Mouse (Mus musculus) limb, embryonic 11.5 days (tissue): Measurements from ENCODE around the gene Alkbh6. TPM values are rescaled to one million over a fixed set of nuclear protein-coding genes. Genes with fewer than 3 reads are reported as not detected.

Experiments
- ATAC-seq: fragments of 200-750 bp; cut with Nextera tagmentation; 2 replicates; pipeline ENCODE4 v1.8.0; 2017; ENCODE audit warnings: low read depth; ENCODE audit not compliant: insufficient number of reproducible peaks, low FRiP score, low TSS enrichment
- DNase-seq: peaks from one replicate; pipeline ENCODE4 v3.0.0-alpha.2; 2015; ENCODE audit warnings: low spot score
- H3K27ac ChIP-seq: fragments of 300-500 bp; sonication (generic); replicated peaks from 2 replicates; pipeline ENCODE4 v1.5.1; 2014; ENCODE audit warnings: low read depth, mild to moderate bottlenecking, low read length
- H3K27me3 ChIP-seq: fragments of 300-500 bp; sonication (generic); 2 replicates; pipeline ENCODE4 v1.6.1; 2014; ENCODE audit warnings: mild to moderate bottlenecking, low read length, mixed read lengths; ENCODE audit not compliant: control insufficient read depth, insufficient read depth
- H3K36me3 ChIP-seq: fragments of 300-500 bp; sonication (generic); 2 replicates; pipeline ENCODE4 v1.6.1; 2014; ENCODE audit warnings: mild to moderate bottlenecking, low read length, moderate library complexity, mixed read lengths; ENCODE audit not compliant: control insufficient read depth, insufficient read depth
- H3K4me1 ChIP-seq: fragments of 300-500 bp; sonication (generic); 2 replicates; pipeline ENCODE4 v1.6.1; 2014; ENCODE audit warnings: low read length, mixed read lengths; ENCODE audit not compliant: control insufficient read depth, insufficient read depth
- H3K4me2 ChIP-seq: fragments of 300-500 bp; sonication (generic); 2 replicates; pipeline ENCODE4 v1.6.1; 2014; ENCODE audit warnings: low read depth, mild to moderate bottlenecking, moderate library complexity; ENCODE audit not compliant: severe bottlenecking
- H3K4me3 ChIP-seq: fragments of 300-500 bp; sonication (generic); 2 replicates; pipeline ENCODE4 v1.5.1; 2014; ENCODE audit warnings: low read depth, low read length
- H3K9ac ChIP-seq: fragments of 300-500 bp; sonication (generic); 2 replicates; pipeline ENCODE4 v1.6.1; 2014; ENCODE audit warnings: mild to moderate bottlenecking, low read length
- H3K9me3 ChIP-seq: fragments of 300-500 bp; sonication (generic); 2 replicates; pipeline ENCODE4 v1.6.1; 2016; ENCODE audit warnings: low read length; ENCODE audit not compliant: control insufficient read depth
- WGBS: fragments of 180-500 bp; shearing (Covaris S2); extraction: QIAGEN DNeasy Blood & Tissue Kit; methylation state at CpG from one replicate; pipeline ENCODE4 v1.1.7; 2014; 5-methylcytosine and 5-hydroxymethylcytosine counted together
- polyA plus RNA-seq: library from polyadenylated mRNA; unstranded; fragments of >200 nt; fragmentation: Nextera tagmentation; extraction: Ambion mirVana; gene quantifications from 2 replicates; pipeline ENCODE4 v1.2.1, GENCODE M21; 2014

Gene Alkbh6
- polyA plus RNA-seq, 1 experiment from 2014 or later = 97.6 TPM

DNA sequence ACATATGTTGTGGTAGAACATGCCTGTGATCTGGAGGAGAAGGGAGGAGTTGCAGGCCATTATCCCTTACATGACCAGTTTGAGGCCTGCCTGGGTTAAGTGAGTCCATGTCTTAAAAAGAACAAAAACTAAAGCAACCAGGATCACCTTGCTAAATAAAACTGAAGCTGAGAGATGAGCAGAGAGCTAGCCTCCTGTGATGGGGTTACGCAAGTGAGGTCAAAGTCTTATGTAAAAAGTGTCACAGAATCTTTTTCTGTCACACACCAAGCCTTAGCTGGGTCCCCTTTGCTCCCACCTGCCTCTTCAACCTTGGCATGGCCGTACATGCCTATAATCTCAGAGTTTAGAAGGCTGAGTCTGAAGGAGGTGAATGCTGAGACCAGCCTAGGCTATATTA lies 12.4 kb downstream of the Alkbh6 start:
- WGBS = 84% methylated on average over 2 of the region's 2 CpGs
- Histone ChIP-seq H3K9ac (no peak overlapping the region), H3K4me3 (peak overlapping the region; percentile 80; the same call in 1 of the 2 replicates)

DNA sequence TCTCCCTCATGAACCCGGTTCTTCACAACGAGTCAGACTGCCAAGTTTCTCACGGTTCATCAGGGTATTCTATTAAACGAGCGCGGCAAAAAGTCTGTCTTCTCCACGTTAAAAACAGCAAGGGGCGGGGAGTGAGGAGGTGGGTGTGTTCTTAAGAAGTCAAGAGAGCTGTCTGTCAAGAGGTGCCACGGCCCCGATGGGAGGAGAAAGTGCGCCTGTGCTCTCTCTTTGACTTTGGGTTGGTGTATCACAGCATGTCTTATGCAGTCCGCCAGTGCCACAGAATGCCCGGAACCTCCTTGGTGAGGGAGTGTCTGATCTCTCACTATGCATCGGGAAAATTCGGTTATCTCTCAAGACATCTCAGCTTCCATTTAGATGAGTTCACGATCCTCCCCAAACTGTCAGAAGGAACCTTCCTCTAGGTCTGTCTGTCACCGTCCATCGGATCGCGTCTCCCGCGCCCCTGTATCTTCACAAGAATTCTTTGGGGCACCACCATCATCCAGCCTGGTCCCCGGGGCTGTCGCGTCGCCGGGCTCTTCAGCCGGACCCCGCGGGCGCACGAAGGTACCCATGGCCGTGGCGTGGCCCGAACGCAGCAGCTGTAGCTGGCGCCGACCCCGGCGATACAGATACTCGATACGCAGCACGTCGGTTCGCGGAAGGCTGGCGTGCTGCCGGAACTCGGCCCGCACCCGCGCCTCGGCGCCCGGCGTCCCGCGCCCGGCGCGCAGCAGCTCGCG lies 13.2 kb downstream of the Alkbh6 start, which contains the start of gene E130208F15Rik:
TSS of gene E130208F15Rik (plus strand) at position 202 of the 746 bp plus-strand sequence.
- H3K4me3 ChIP-seq = peak within 1 kb of the TSS; percentile 80
- ATAC-seq (peak; percentile 65), DNase-seq (peak; percentile 56)
- under 1% methylated on average over 62 of the region's 63 CpGs for WGBS
- H3K27ac ChIP-seq = 0 out of 2 replicates have a peak within 1 kb of the TSS, but pooled peaks have one; percentile 52
- H3K4me1 ChIP-seq = peaks cover 3% of the 10 kb centered on the region; the same call in 1 of the 2 replicates
- H3K4me2 ChIP-seq = peak within 1 kb of the TSS; percentile 72
- no peaks in the 10 kb centered on the region for H3K27me3 ChIP-seq
- H3K9me3 ChIP-seq = no peaks in the 10 kb centered on the region
- peak within 1 kb of the TSS; percentile 78 for H3K9ac ChIP-seq
- no peaks in the 10 kb centered on the region for H3K36me3 ChIP-seq

More for the DNA sequence above, 12.4 kb downstream of the Alkbh6 start:
- Histone ChIP-seq H3K9me3 (no peaks in the 10 kb centered on the region), H3K36me3 (no peaks in the 10 kb centered on the region), H3K4me2 (peak overlapping the region; percentile 72; the same call in 1 of the 2 replicates), H3K27ac (no peak overlapping the region), H3K4me1 (peaks cover 3% of the 10 kb centered on the region; the same call in 1 of the 2 replicates), H3K27me3 (no peaks in the 10 kb centered on the region)
- DNase-seq (no peak), ATAC-seq (no peak)

DNA sequence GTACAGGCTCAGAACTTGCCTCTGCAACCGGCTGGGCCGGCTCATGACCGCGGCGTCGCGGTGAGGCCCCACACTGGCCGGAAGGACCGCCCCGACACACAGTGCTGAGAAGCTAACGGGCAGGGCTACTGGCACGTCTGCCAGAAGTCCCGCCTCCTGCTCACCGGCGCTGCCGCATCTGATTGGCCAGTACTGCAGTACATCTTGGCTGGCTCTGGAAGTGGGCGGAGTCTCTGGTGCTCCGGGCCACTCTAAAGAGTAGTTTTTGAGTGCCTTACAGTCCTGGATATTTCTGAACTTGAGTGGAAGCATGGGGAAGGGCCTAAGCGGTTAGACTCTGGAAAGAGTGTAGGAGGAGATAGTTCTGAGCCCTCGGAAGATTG lies 13.8 kb downstream of the Alkbh6 start:
- under 1% methylated on average over 20 of the region's 20 CpGs for WGBS

DNA sequence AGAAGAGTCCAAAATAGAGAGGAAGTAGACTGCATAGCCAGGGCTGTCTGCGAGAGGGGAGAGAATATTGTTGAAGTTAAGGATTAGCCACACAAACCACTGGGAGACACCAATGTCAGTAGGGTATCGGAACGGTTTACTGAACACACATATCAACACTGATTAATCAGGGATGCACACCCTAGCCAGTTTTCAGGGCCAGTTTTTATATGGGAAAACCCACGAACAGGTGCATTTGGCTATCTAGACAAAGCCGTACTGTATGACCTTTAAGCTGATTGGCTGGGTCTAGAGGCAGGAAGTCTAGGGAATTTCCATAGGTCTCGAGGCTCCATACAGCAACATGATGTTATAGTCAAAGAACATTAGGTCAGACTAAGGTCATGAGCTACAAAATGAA lies 14.3 kb downstream of the Alkbh6 start:
- no peak for ATAC-seq
- Histone ChIP-seq H3K4me1 (peaks cover 3% of the 10 kb centered on the region; the same call in 1 of the 2 replicates), H3K36me3 (no peaks in the 10 kb centered on the region), H3K27ac (no peak overlapping the region), H3K9ac (peak overlapping the region; percentile 78), H3K4me3 (peak overlapping the region; percentile 80), H3K4me2 (peak overlapping the region; percentile 72), H3K9me3 (no peaks in the 10 kb centered on the region), H3K27me3 (no peaks in the 10 kb centered on the region)
- WGBS = 48% methylated on average over 6 of the region's 6 CpGs
- DNase-seq = no peak

More for the DNA sequence above, 13.8 kb downstream of the Alkbh6 start:
- H3K9ac ChIP-seq = peak overlapping the region; percentile 78
- ATAC-seq (peak; percentile 97), DNase-seq (peak; percentile 97)
- H3K4me1 ChIP-seq = peaks cover 3% of the 10 kb centered on the region; the same call in 1 of the 2 replicates
- peak overlapping the region; percentile 80 for H3K4me3 ChIP-seq
- H3K27ac ChIP-seq = 0 out of 2 replicates have a peak overlapping the region, but pooled peaks have one; percentile 52
- H3K36me3 ChIP-seq = no peaks in the 10 kb centered on the region
- peak overlapping the region; percentile 72 for H3K4me2 ChIP-seq
- no peaks in the 10 kb centered on the region for H3K9me3 ChIP-seq
- no peaks in the 10 kb centered on the region for H3K27me3 ChIP-seq

DNA sequence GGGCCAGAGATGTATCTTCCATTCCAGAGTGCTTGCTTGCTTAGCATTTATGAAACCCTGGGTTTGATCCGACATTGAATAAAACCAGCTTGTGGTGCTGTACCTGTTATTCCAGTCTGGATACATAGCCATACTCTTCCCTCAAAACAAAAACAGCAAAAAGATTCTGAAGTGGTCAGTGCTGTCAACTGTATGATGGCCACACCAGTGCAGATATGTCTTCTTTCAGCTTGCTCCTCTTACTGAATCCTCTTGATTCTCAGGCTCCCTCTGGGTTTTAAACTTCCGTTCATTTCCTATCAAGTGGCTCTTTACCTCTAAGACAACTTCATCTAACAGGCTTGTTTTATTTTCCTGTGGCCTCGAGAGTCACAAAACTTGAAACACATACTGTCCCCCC lies 15.3 kb downstream of the Alkbh6 start, which contains the start of gene Sdhaf1:
TSS of gene Sdhaf1 (minus strand) at position 101 of the 400 bp plus-strand sequence.
- Histone ChIP-seq H3K36me3 (no peaks in the 10 kb centered on the region), H3K9ac (peak within 1 kb of the TSS; percentile 78), H3K4me2 (peak within 1 kb of the TSS; percentile 72), H3K4me1 (peaks cover 3% of the 10 kb centered on the region; the same call in 1 of the 2 replicates), H3K9me3 (no peaks in the 10 kb centered on the region), H3K27me3 (no peaks in the 10 kb centered on the region), H3K27ac (no peak within 1 kb of the TSS), H3K4me3 (peak within 1 kb of the TSS; percentile 80)
- WGBS = 81% methylated on average over 3 of the region's 3 CpGs
- no peak for ATAC-seq
- no peak for DNase-seq

DNA sequence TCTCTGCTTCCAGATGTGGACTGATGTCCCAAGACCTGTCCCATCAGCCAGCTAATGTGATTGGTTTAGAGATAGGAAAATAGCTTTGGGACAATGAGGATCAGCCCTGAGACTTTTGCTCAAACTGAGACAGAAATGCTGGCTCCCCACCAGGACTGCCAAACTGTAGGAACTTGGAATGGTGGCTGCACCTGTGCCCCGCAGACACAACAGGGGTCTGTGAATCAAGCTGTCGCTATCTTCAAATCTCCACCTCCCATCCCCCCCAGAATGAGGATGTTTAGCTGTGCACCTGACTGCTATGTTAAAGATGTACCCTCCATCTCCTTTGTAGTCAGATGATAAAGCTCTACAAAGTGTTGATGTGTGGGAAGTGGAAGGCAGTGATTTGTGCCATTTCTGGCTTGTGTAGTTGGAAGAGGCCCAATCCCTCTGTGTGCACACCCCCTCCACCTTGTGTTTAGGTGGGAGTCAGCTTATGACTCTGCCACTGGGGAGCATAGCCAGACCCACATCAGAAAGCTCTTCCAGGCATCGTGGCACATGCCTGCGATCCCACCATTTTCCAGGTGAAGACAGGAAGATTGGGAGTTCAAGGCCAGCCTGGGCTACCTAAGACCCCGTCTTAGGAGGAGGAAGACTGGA lies 15.9 kb downstream of the Alkbh6 start:
- Histone ChIP-seq H3K9me3 (no peaks in the 10 kb centered on the region), H3K4me2 (no peak overlapping the region), H3K4me3 (no peak overlapping the region), H3K27me3 (no peaks in the 10 kb centered on the region), H3K4me1 (peaks cover 3% of the 10 kb centered on the region; the same call in 1 of the 2 replicates), H3K9ac (no peak overlapping the region), H3K27ac (no peak overlapping the region), H3K36me3 (no peaks in the 10 kb centered on the region)
- no peak for DNase-seq
- WGBS = 90% methylated on average over 5 of the region's 5 CpGs
- no peak for ATAC-seq

DNA sequence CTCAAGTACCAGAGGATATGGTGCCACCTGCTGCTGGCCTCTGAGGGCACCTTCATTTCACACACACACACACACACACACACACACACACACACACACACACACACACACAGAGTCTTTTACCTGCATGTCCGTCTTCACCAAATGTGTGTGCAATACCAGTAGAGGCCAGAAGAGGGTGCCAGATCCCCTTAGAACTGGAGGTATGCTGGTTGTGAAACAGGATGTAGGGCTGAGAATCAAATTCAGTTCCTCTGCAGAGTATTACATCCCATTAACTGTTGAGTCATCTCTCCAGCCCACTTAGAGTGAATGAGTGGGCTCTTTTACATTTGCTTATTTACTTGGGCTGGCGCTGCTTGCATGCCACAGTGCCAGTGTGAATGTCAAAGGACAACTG lies 16.8 kb downstream of the Alkbh6 start:
- Histone ChIP-seq H3K9me3 (no peaks in the 10 kb centered on the region), H3K36me3 (no peaks in the 10 kb centered on the region), H3K27ac (no peak overlapping the region; the same call in 1 of the 2 replicates), H3K9ac (no peak overlapping the region), H3K4me2 (no peak overlapping the region), H3K27me3 (no peaks in the 10 kb centered on the region), H3K4me3 (no peak overlapping the region), H3K4me1 (peaks cover 3% of the 10 kb centered on the region; the same call in 1 of the 2 replicates)
- WGBS = 48% methylated on average over 2 of the region's 2 CpGs
- ATAC-seq = no peak
- peak; percentile 74 for DNase-seq

DNA sequence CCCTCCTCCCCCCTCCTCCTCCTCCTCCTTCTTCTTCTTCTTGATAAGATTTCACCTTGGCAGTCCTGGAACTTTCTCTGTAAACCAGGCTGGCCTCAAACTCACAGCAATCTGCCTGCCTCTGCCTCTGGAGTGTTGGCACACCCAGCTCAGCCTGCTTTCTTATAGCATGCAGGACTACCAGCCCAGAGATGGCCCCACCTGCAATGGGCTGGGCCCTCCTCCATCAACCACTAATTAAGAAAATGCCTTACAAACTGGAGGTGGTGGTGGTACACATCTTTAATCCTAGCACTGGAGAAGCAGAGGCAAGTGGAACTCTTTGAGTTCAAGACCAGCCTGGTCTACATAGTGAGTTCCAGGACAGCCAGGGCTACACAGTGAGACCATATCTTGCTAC lies 17.9 kb downstream of the Alkbh6 start:
- Histone ChIP-seq H3K36me3 (no peaks in the 10 kb centered on the region), H3K9me3 (no peaks in the 10 kb centered on the region), H3K4me1 (peaks cover 2% of the 10 kb centered on the region; the same call in 1 of the 2 replicates), H3K27ac (no peak overlapping the region), H3K9ac (no peak overlapping the region), H3K4me2 (no peak overlapping the region), H3K27me3 (no peaks in the 10 kb centered on the region), H3K4me3 (no peak overlapping the region)
- DNase-seq = no peak
- ATAC-seq = no peak
